Mouse (Mus musculus): ENCODE results near the gene Rtkn2. TPM values are rescaled to one million over a fixed set of nuclear protein-coding genes. Genes with fewer than 3 reads are reported as not detected.

Rtkn2 gene
- polyA plus RNA-seq, 1 experiment, result 2.5 TPM

DNA sequence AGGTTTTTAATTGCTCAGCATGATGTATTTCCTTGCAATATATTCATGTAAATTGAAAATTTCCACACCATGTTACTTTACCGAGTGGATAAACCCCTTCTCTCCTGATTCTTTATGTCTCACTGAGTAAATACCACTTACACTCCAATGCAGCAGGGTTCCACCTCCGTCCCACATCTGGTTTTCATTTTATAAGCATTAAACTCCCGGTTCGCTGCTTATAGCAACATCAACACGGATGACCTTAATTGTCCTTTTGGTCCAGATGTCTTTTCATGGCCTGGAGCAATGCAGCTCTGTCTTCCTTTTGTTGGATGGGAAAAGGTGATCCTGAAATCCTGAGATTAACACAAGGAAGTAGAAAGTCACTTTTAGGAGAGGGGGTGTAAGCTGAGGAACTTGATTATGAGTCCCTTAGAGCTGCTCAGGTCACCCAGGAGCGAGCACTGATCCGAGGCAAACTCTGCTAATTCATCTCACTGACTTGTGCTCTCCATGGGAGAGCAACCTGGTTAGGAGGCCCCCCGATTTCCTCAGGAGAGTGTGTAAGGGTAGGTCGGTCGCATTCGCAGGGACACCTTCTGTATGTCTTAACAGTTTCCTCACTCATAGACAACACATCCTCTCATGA is 8.1 kb upstream of the Rtkn2 start:
- WGBS, result 83% methylated on average over 11 of the region's 11 CpGs
- no peak overlapping the region for H3K4me3 ChIP-seq (replicated peaks; ENCODE audit: control insufficient read depth, low read depth, low read length)
- H3K4me1 ChIP-seq (ENCODE audit: control insufficient read depth, insufficient read depth, low read length), result no peaks in the 10 kb centered on the region; the same call in 1 of the 2 replicates

DNA sequence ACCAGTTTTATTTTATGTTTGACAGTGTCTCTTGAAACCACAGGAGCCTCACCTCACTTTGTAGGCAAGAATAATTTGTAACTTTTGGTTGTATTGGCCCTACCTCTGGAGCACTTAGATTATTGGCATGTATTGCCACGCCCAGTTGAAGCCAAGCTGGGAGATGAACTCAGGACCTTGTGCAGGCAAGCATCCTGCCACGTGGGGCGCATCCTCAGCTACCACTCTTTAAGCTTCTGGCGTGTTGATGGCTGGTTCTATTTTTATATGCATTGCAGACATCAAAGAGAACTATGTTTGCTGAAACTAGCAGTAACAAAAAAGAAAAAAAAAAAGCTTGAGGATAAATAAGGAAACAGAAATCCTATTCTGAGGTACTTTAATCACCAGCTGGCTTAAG is 2.1 kb upstream of the Rtkn2 start:
- no peak for TF ChIP-seq CTCF (IDR thresholded peaks at IDR 0.05; ENCODE audit: control insufficient read depth, insufficient read depth, low read length)
- no peak for TF ChIP-seq POLR2A (IDR thresholded peaks at IDR 0.05; ENCODE audit: borderline replicate concordance, control insufficient read depth, low read depth, low read length)
- Histone ChIP-seq H3K4me3 (replicated peaks; ENCODE audit: control insufficient read depth, low read depth, low read length) (no peak overlapping the region), H3K27ac (ENCODE audit: control insufficient read depth, insufficient read depth, low read depth, low read length, poor library complexity) (no peak overlapping the region), H3K4me1 (ENCODE audit: control insufficient read depth, insufficient read depth, low read length) (no peaks in the 10 kb centered on the region)
- WGBS, result 73% methylated on average over 4 of the region's 4 CpGs

More for the DNA sequence above, 8.1 kb upstream of the Rtkn2 start:
- TF ChIP-seq POLR2A (IDR thresholded peaks at IDR 0.05; ENCODE audit: borderline replicate concordance, control insufficient read depth, low read depth, low read length) (no peak), CTCF (IDR thresholded peaks at IDR 0.05; ENCODE audit: control insufficient read depth, insufficient read depth, low read length) (no peak)
- no peak overlapping the region for H3K27ac ChIP-seq (ENCODE audit: control insufficient read depth, insufficient read depth, low read depth, low read length, poor library complexity)

- 93% methylated on average over 8 of the region's 8 CpGs for WGBS
- TF ChIP-seq POLR2A (IDR thresholded peaks at IDR 0.05; ENCODE audit: borderline replicate concordance, control insufficient read depth, low read depth, low read length) (no peak), CTCF (IDR thresholded peaks at IDR 0.05; ENCODE audit: control insufficient read depth, insufficient read depth, low read length) (no peak)
Measured at GRCm38 (mm10) chr10:67983776-67984175, 4.4 kb downstream of the Rtkn2 start.

GRCm38 (mm10) chr10:67984271-67984943 is 5.0 kb downstream of the Rtkn2 start:
- 35% methylated on average over 13 of the region's 13 CpGs for WGBS

More at GRCm38 (mm10) chr10:67983776-67984175, 4.4 kb downstream of the Rtkn2 start:
- H3K27ac ChIP-seq (ENCODE audit: control insufficient read depth, insufficient read depth, low read depth, low read length, poor library complexity), result no peak overlapping the region
- H3K4me3 ChIP-seq (replicated peaks; ENCODE audit: control insufficient read depth, low read depth, low read length), result no peak overlapping the region
- no peaks in the 10 kb centered on the region for H3K4me1 ChIP-seq (ENCODE audit: control insufficient read depth, insufficient read depth, low read length)

DNA sequence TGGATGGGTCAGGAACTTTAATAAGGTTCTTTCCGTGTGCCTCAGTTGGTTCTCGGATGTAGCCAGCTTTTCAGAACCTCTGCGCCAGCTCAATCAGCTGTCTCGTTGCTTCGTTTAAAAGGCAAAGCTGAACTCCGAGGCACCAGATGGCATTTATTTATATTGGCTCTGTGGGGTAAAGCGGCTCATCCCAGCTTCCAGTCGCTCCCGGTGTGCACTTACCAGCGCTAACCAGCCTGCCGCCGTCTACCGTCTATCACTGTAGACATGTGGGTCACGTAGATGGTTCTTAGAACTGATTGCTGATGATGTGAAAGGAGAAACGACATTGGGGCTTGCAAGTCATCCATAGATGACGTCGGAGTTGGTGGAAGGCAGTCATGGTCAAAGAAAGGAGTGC is 5.7 kb downstream of the Rtkn2 start:
- no peaks in the 10 kb centered on the region for H3K4me1 ChIP-seq (ENCODE audit: control insufficient read depth, insufficient read depth, low read length)
- no peak overlapping the region for H3K27ac ChIP-seq (ENCODE audit: control insufficient read depth, insufficient read depth, low read depth, low read length, poor library complexity)
- no peak for TF ChIP-seq POLR2A (IDR thresholded peaks at IDR 0.05; ENCODE audit: borderline replicate concordance, control insufficient read depth, low read depth, low read length)
- no peak for TF ChIP-seq CTCF (IDR thresholded peaks at IDR 0.05; ENCODE audit: control insufficient read depth, insufficient read depth, low read length)
- 87% methylated on average over 17 of the region's 17 CpGs for WGBS
- H3K4me3 ChIP-seq (replicated peaks; ENCODE audit: control insufficient read depth, low read depth, low read length), result no peak overlapping the region

More at GRCm38 (mm10) chr10:67984271-67984943, 5.0 kb downstream of the Rtkn2 start:
- Histone ChIP-seq H3K4me1 (ENCODE audit: control insufficient read depth, insufficient read depth, low read length) (no peaks in the 10 kb centered on the region), H3K4me3 (replicated peaks; ENCODE audit: control insufficient read depth, low read depth, low read length) (no peak overlapping the region), H3K27ac (ENCODE audit: control insufficient read depth, insufficient read depth, low read depth, low read length, poor library complexity) (no peak overlapping the region)
- peak; percentile 77 for TF ChIP-seq CTCF (IDR thresholded peaks at IDR 0.05; ENCODE audit: control insufficient read depth, insufficient read depth, low read length)
- no peak for TF ChIP-seq POLR2A (IDR thresholded peaks at IDR 0.05; ENCODE audit: borderline replicate concordance, control insufficient read depth, low read depth, low read length)

- Histone ChIP-seq H3K4me3 (replicated peaks; ENCODE audit: control insufficient read depth, low read depth, low read length) (no peak overlapping the region), H3K4me1 (ENCODE audit: control insufficient read depth, insufficient read depth, low read length) (no peaks in the 10 kb centered on the region; the same call in 1 of the 2 replicates), H3K27ac (ENCODE audit: control insufficient read depth, insufficient read depth, low read depth, low read length, poor library complexity) (no peak overlapping the region)
- WGBS, result 87% methylated on average over 12 of the region's 12 CpGs
- TF ChIP-seq POLR2A (IDR thresholded peaks at IDR 0.05; ENCODE audit: borderline replicate concordance, control insufficient read depth, low read depth, low read length) (no peak), CTCF (IDR thresholded peaks at IDR 0.05; ENCODE audit: control insufficient read depth, insufficient read depth, low read length) (no peak)
Measured at GRCm38 (mm10) chr10:67995356-67995755, 16.0 kb downstream of the Rtkn2 start.

GRCm38 (mm10) chr10:67996171-67996570 is 16.8 kb downstream of the Rtkn2 start:
- TF ChIP-seq CTCF (IDR thresholded peaks at IDR 0.05; ENCODE audit: control insufficient read depth, insufficient read depth, low read length), result no peak
- no peak for TF ChIP-seq POLR2A (IDR thresholded peaks at IDR 0.05; ENCODE audit: borderline replicate concordance, control insufficient read depth, low read depth, low read length)
- Histone ChIP-seq H3K27ac (ENCODE audit: control insufficient read depth, insufficient read depth, low read depth, low read length, poor library complexity) (no peak overlapping the region), H3K4me3 (replicated peaks; ENCODE audit: control insufficient read depth, low read depth, low read length) (no peak overlapping the region), H3K4me1 (ENCODE audit: control insufficient read depth, insufficient read depth, low read length) (no peaks in the 10 kb centered on the region; the same call in 1 of the 2 replicates)
- 0% methylated on average over 1 of the region's 1 CpGs for WGBS

- 33% methylated on average over 13 of the region's 13 CpGs for WGBS
- TF ChIP-seq CTCF (IDR thresholded peaks at IDR 0.05; ENCODE audit: control insufficient read depth, insufficient read depth, low read length) (peak; percentile 77), POLR2A (IDR thresholded peaks at IDR 0.05; ENCODE audit: borderline replicate concordance, control insufficient read depth, low read depth, low read length) (no peak)
- H3K4me1 ChIP-seq (ENCODE audit: control insufficient read depth, insufficient read depth, low read length), result no peaks in the 10 kb centered on the region; the same call in 1 of the 2 replicates
Measured at GRCm38 (mm10) chr10:67998116-67998635, 18.8 kb downstream of the Rtkn2 start.

More at GRCm38 (mm10) chr10:67998116-67998635, 18.8 kb downstream of the Rtkn2 start:
- Histone ChIP-seq H3K4me3 (replicated peaks; ENCODE audit: control insufficient read depth, low read depth, low read length) (no peak overlapping the region), H3K27ac (ENCODE audit: control insufficient read depth, insufficient read depth, low read depth, low read length, poor library complexity) (no peak overlapping the region)
